Mouse (Mus musculus) lung, postnatal 0 days (tissue): ENCODE data around the gene Tmem185b. TPM values are rescaled to one million over a fixed set of nuclear protein-coding genes. Genes with fewer than 3 reads are reported as not detected.
A peak's percentile ranks its signal among the peaks of the same experiment; 100 is the strongest.

Experiments used
- ATAC-seq: fragments of 200-750 bp; cut with Nextera tagmentation; 2 replicates; pipeline ENCODE4 v1.8.0; 2017; ENCODE audit warnings: moderate library complexity
- DNase-seq: peaks from one replicate; pipeline ENCODE4 v3.0.0-alpha.2; 2016; ENCODE audit warnings: low spot score
- H3K27ac ChIP-seq: fragments of 300-500 bp; sonication (generic); 2 replicates; pipeline ENCODE4 v1.5.1; 2014; ENCODE audit warnings: antibody characterized with exemption, mild to moderate bottlenecking, low read length, mixed read lengths
- H3K27me3 ChIP-seq: fragments of 300-500 bp; sonication (generic); replicated peaks from 2 replicates; pipeline ENCODE4 v1.6.1; 2014; ENCODE audit warnings: low read length, mixed read lengths; ENCODE audit not compliant: insufficient read depth
- H3K36me3 ChIP-seq: fragments of 300-500 bp; sonication (generic); 2 replicates; pipeline ENCODE4 v1.6.1; 2014; ENCODE audit warnings: low read length, mixed read lengths; ENCODE audit not compliant: insufficient read depth
- H3K4me1 ChIP-seq: fragments of 300-500 bp; sonication (generic); 2 replicates; pipeline ENCODE4 v1.6.1; 2014; ENCODE audit warnings: antibody characterized with exemption, low read depth, low read length, mixed read lengths; ENCODE audit not compliant: insufficient read depth
- H3K4me2 ChIP-seq: fragments of 300-500 bp; sonication (generic); replicated peaks from 2 replicates; pipeline ENCODE4 v1.6.1; 2014; ENCODE audit warnings: low read depth, mild to moderate bottlenecking, low read length, moderate library complexity, mixed read lengths
- H3K4me3 ChIP-seq: fragments of 300-500 bp; sonication (generic); 2 replicates; pipeline ENCODE4 v1.5.1; 2014; ENCODE audit warnings: low read depth, low read length
- H3K9ac ChIP-seq: fragments of 300-500 bp; sonication (generic); replicated peaks from 2 replicates; pipeline ENCODE4 v1.6.1; 2014; ENCODE audit warnings: low read depth, mild to moderate bottlenecking
- H3K9me3 ChIP-seq: fragments of 300-500 bp; sonication (generic); 2 replicates; pipeline ENCODE4 v1.6.1; 2016; ENCODE audit warnings: low read length, mixed read lengths
- CTCF ChIP-seq: IDR thresholded peaks from 2 replicates; pipeline ENCODE4 v1.5.1; 2016; ENCODE audit warnings: antibody characterized with exemption, mild to moderate bottlenecking
- EP300 ChIP-seq: IDR thresholded peaks from 2 replicates; pipeline ENCODE4 v1.6.1; 2016; ENCODE audit warnings: antibody characterized with exemption, mild to moderate bottlenecking, control low read depth
- WGBS: fragments of 180-500 bp; shearing (Covaris S2); extraction: QIAGEN DNeasy Blood & Tissue Kit; methylation state at CpG from one replicate; pipeline ENCODE4 v1.1.7; 2014; 5-methylcytosine and 5-hydroxymethylcytosine counted together
- polyA plus RNA-seq: library from polyadenylated mRNA; unstranded; fragments of >200 nt; fragmentation: Nextera tagmentation; extraction: Ambion mirVana; gene quantifications from 2 replicates; pipeline ENCODE4 v1.2.1, GENCODE M21; 2015

Gene Tmem185b
- polyA plus RNA-seq = 23.1 and 25.8 TPM in 2 replicates

- Histone ChIP-seq H3K36me3 (no peaks in the 10 kb centered on the region), H3K9ac (peak within 1 kb of the TSS; percentile 65), H3K4me2 (peak within 1 kb of the TSS; percentile 87), H3K4me1 (peaks cover 15% of the 10 kb centered on the region; the same call in 1 of the 2 replicates), H3K27ac (peak within 1 kb of the TSS; percentile 91), H3K27me3 (no peaks in the 10 kb centered on the region), H3K9me3 (no peaks in the 10 kb centered on the region), H3K4me3 (peak within 1 kb of the TSS; percentile 68)
- TF ChIP-seq EP300 (no peak), CTCF (no peak)
- ATAC-seq = peak; percentile 96
- 3% methylated on average over 65 of the region's 82 CpGs for WGBS
- peak; percentile 93 for DNase-seq
Measured at GRCm38 (mm10) chr1:119525689-119526591, at the start of gene Tmem185b. TSS of gene Tmem185b (plus strand) at chr1:119526160.

GRCm38 (mm10) chr1:119476905-119477353, 49.0 kb upstream of the Tmem185b start:
- Histone ChIP-seq H3K4me3 (no peak overlapping the region), H3K4me1 (no peaks in the 10 kb centered on the region), H3K4me2 (no peak overlapping the region), H3K9ac (no peak overlapping the region), H3K27ac (no peak overlapping the region), H3K27me3 (no peaks in the 10 kb centered on the region), H3K36me3 (peaks cover 31% of the 10 kb centered on the region), H3K9me3 (no peaks in the 10 kb centered on the region)
- no peak for DNase-seq
- no peak for ATAC-seq
- 64% methylated on average over 7 of the region's 7 CpGs for WGBS
- TF ChIP-seq CTCF (no peak), EP300 (no peak)

GRCm38 (mm10) chr1:119479641-119480040, 46.3 kb upstream of the Tmem185b start:
- Histone ChIP-seq H3K9ac (no peak overlapping the region), H3K4me3 (no peak overlapping the region), H3K4me1 (no peaks in the 10 kb centered on the region), H3K36me3 (peaks cover 29% of the 10 kb centered on the region), H3K27ac (no peak overlapping the region), H3K27me3 (no peaks in the 10 kb centered on the region), H3K4me2 (no peak overlapping the region), H3K9me3 (no peaks in the 10 kb centered on the region)
- DNase-seq (no peak), ATAC-seq (no peak)
- 73% methylated on average over 4 of the region's 4 CpGs for WGBS
- no peak for TF ChIP-seq EP300
- no peak for TF ChIP-seq CTCF

GRCm38 (mm10) chr1:119480678-119481077, 45.3 kb upstream of the Tmem185b start:
- H3K36me3 ChIP-seq = peaks cover 23% of the 10 kb centered on the region

GRCm38 (mm10) chr1:119481205-119481932, 44.6 kb upstream of the Tmem185b start:
- WGBS = 96% methylated on average over 7 of the region's 7 CpGs
- TF ChIP-seq CTCF = peak; percentile 56
- TF ChIP-seq EP300 = no peak
- H3K4me2 ChIP-seq = no peak overlapping the region
- no peak overlapping the region for H3K27ac ChIP-seq
- H3K9ac ChIP-seq = no peak overlapping the region
- no peaks in the 10 kb centered on the region for H3K9me3 ChIP-seq
- no peak overlapping the region for H3K4me3 ChIP-seq
- no peak for ATAC-seq
- peaks cover 16% of the 10 kb centered on the region for H3K36me3 ChIP-seq
- no peaks in the 10 kb centered on the region for H3K4me1 ChIP-seq
- no peaks in the 10 kb centered on the region for H3K27me3 ChIP-seq
- no peak for DNase-seq

More at GRCm38 (mm10) chr1:119480678-119481077, 45.3 kb upstream of the Tmem185b start:
- TF ChIP-seq EP300 (no peak), CTCF (no peak)
- H3K27me3 ChIP-seq = no peaks in the 10 kb centered on the region
- 88% methylated on average over 8 of the region's 8 CpGs for WGBS
- H3K9ac ChIP-seq = no peak overlapping the region
- no peak overlapping the region for H3K4me2 ChIP-seq
- no peak overlapping the region for H3K27ac ChIP-seq
- no peak for DNase-seq
- H3K9me3 ChIP-seq = no peaks in the 10 kb centered on the region
- no peak overlapping the region for H3K4me3 ChIP-seq
- H3K4me1 ChIP-seq = no peaks in the 10 kb centered on the region
- no peak for ATAC-seq

GRCm38 (mm10) chr1:119482891-119483290, 43.1 kb upstream of the Tmem185b start:
- WGBS = 59% methylated on average over 3 of the region's 3 CpGs
- H3K36me3 ChIP-seq = peaks cover 10% of the 10 kb centered on the region; the same call in 1 of the 2 replicates
- ATAC-seq (no peak), DNase-seq (peak; percentile 57)
- H3K9ac ChIP-seq = no peak overlapping the region
- H3K4me3 ChIP-seq = no peak overlapping the region
- H3K4me1 ChIP-seq = no peaks in the 10 kb centered on the region
- H3K27me3 ChIP-seq = no peaks in the 10 kb centered on the region
- H3K9me3 ChIP-seq = no peaks in the 10 kb centered on the region
- no peak overlapping the region for H3K4me2 ChIP-seq
- TF ChIP-seq EP300 (no peak), CTCF (peak; percentile 65)
- H3K27ac ChIP-seq = no peak overlapping the region
